Comparison of ENCODE assay signal across 18 mouse cellular contexts in the genomic region with DNA sequence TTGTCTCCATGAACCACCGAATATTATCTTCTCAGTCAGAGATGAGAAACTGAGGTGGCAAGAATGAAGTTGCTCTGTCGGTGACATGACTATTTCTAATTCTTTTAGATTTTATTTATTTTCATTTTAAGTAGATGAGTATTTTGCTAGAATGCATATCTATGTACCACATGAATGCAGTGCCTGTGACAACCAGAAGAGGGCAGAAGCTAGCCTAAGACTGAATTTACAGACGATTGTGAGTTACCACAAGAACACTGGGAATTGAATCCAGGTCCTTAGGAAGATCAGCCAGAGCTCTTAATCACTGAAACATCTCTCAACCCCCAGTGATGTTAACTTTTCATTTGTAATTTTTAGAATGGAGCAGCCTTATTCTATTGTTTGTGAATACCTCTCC.
A peak's percentile ranks its signal among the peaks of the same experiment; 100 is the strongest.
DNase-seq lines count a peak whose midpoint lies in the region; ATAC-seq and TF ChIP-seq lines count a peak whose summit lies in the region.
"Had no signal": no experiment of that assay in that cellular context is flagged by ENCODE, and none has a peak within 500 bp of the region (broad histone marks: within the 10 kb centered on the region; RNA-seq: fewer than 3 reads in every experiment).

No protein-coding gene starts in this region.

- 93% methylated on average over 3 of the region's 3 CpGs for WGBS in kidney, embryonic 14.5 days
- WGBS in liver, adult 2 months = 77% methylated on average over 3 of the region's 3 CpGs

- H3K36me3 ChIP-seq in kidney, embryonic 14.5 days (ENCODE audit: control insufficient read depth, insufficient read depth, low read length) = no peaks in the 10 kb centered on the region
- H3K36me3 ChIP-seq in liver, adult 2 months (ENCODE audit: control insufficient read depth, insufficient read depth, low read length) = no peaks in the 10 kb centered on the region
- H3K36me3 ChIP-seq: embryonic facial prominence, embryonic 10.5 days; limb, embryonic 15.5 days; lung, embryonic 15.5 days; neural tube, embryonic 12.5 days had no signal

- POLR2A ChIA-PET in Patski (lab: Charles Lee) = no interaction called here

- H3K9ac ChIP-seq in kidney, embryonic 14.5 days (ENCODE audit: low read depth, low read length) = no peak overlapping the region
- H3K9ac ChIP-seq in liver, adult 2 months (ENCODE audit: low read depth, low read length) = no peak overlapping the region
- H3K9ac ChIP-seq: limb, embryonic 15.5 days; lung, embryonic 15.5 days; neural tube, embryonic 12.5 days had no signal

- no peaks in the 10 kb centered on the region for H3K79me2 ChIP-seq in liver, adult 2 months (ENCODE audit: control insufficient read depth, insufficient read depth, low read length)

- no peak overlapping the region for H3K4me3 ChIP-seq in kidney, embryonic 14.5 days (ENCODE audit: low read length)
- no peak overlapping the region for H3K4me3 ChIP-seq in liver, adult 2 months (ENCODE audit: insufficient read depth, low read depth, low read length)
- H3K4me3 ChIP-seq: embryonic facial prominence, embryonic 10.5 days; limb, embryonic 15.5 days; lung, embryonic 15.5 days; neural tube, embryonic 12.5 days had no signal

- no peaks in the 10 kb centered on the region for H3K27me3 ChIP-seq in kidney, embryonic 14.5 days (ENCODE audit: control insufficient read depth, insufficient read depth, low read length)
- H3K27me3 ChIP-seq in liver, adult 2 months (ENCODE audit: control insufficient read depth, insufficient read depth, low read length) = no peaks in the 10 kb centered on the region
- no peaks in the 10 kb centered on the region for H3K27me3 ChIP-seq in Patski
- H3K27me3 ChIP-seq: limb, embryonic 15.5 days; lung, embryonic 15.5 days; neural tube, embryonic 12.5 days had no signal

- ATAC-seq in kidney, embryonic 14.5 days (ENCODE audit: low FRiP score, low TSS enrichment) = no peak
- ATAC-seq in Patski = no peak
- ATAC-seq: inflammation-experienced regulatory T-cells, adult 6 months had no signal

- no peaks in the 10 kb centered on the region for H3K4me1 ChIP-seq in kidney, embryonic 14.5 days (ENCODE audit: control insufficient read depth, insufficient read depth, low read length)
- no peaks in the 10 kb centered on the region for H3K4me1 ChIP-seq in liver, adult 2 months (ENCODE audit: control insufficient read depth, insufficient read depth, low read length)
- H3K4me1 ChIP-seq: embryonic facial prominence, embryonic 10.5 days; limb, embryonic 15.5 days; lung, embryonic 15.5 days; neural tube, embryonic 12.5 days had no signal

- CTCF ChIA-PET in Patski (lab: Charles Lee) = no interaction called here

- H3K27ac ChIP-seq in kidney, embryonic 14.5 days (ENCODE audit: low read depth, low read length) = no peak overlapping the region
- H3K27ac ChIP-seq in liver, adult 2 months (replicated peaks; ENCODE audit: insufficient read depth, low read depth, low read length) = no peak overlapping the region
- H3K27ac ChIP-seq: embryonic facial prominence, embryonic 10.5 days; limb, embryonic 15.5 days; lung, embryonic 15.5 days; neural tube, embryonic 12.5 days had no signal

- in situ Hi-C loops in Patski (cut with MboI; ENCODE audit: low pct_unique_long_range_greater_than_20kb) = no loop called here

- H3K9me3 ChIP-seq in kidney, embryonic 14.5 days (ENCODE audit: control insufficient read depth, low read length) = no peaks in the 10 kb centered on the region
- H3K9me3 ChIP-seq: embryonic facial prominence, embryonic 10.5 days; limb, embryonic 15.5 days; lung, embryonic 15.5 days; neural tube, embryonic 12.5 days had no signal

- peak; percentile 5 for DNase-seq in kidney, adult 18-20 months
- peak; percentile 17 for DNase-seq in liver, adult 2 months (ENCODE audit: extremely low read depth, low read depth, low spot score)
- no peak for DNase-seq in liver
- peak; percentile 64 for DNase-seq in ES-CJ7 (ENCODE audit: low read depth, low spot score)
- no peak for DNase-seq in Patski (ENCODE audit: low read depth, low spot score)
- DNase-seq in heart, postnatal 36 days = no peak
- DNase-seq: adrenal gland, adult 2 months; cerebellum, adult 9-10 months; gastrocnemius, postnatal 25 days; layer of hippocampus, postnatal 36 days; thymus, postnatal 25 days had no signal

- no peak overlapping the region for H3K4me2 ChIP-seq in kidney, embryonic 14.5 days (replicated peaks; ENCODE audit: low read depth, low read length)
- H3K4me2 ChIP-seq: limb, embryonic 15.5 days; lung, embryonic 15.5 days; midbrain, embryonic 11.5 days; neural tube, embryonic 12.5 days had no signal

- no peak for TF ChIP-seq POLR2A in liver, adult 2 months (IDR thresholded peaks at IDR 0.05; ENCODE audit: extremely low read depth, insufficient read depth, low read length)

- intact Hi-C loops in heart, postnatal 36 days (cut with DNase I) = no loop called here

- TF ChIP-seq CTCF in liver, adult 2 months (IDR thresholded peaks at IDR 0.05; ENCODE audit: low read depth, low read length) = peak; percentile 40
- peak; percentile 17 for TF ChIP-seq CTCF in Patski (IDR thresholded peaks at IDR 0.05)

Comparison
In these comparisons a context has a peak if more than half of its experiments do, and no peak if none do; other contexts are left out.
1. DNase-seq: peak in kidney, adult 18-20 months (single experiment), liver, adult 2 months (single experiment) and ES-CJ7 (single experiment); none in liver (single experiment), Patski (single experiment) and heart, postnatal 36 days (0 of 2).